Mouse (Mus musculus): ENCODE measurements around the gene Bace2. TPM values are rescaled to one million over a fixed set of nuclear protein-coding genes. Genes with fewer than 3 reads are reported as not detected.

The Bace2 gene
- polyA plus RNA-seq, 1 experiment from 2014 or later: 9.7 TPM

DNA sequence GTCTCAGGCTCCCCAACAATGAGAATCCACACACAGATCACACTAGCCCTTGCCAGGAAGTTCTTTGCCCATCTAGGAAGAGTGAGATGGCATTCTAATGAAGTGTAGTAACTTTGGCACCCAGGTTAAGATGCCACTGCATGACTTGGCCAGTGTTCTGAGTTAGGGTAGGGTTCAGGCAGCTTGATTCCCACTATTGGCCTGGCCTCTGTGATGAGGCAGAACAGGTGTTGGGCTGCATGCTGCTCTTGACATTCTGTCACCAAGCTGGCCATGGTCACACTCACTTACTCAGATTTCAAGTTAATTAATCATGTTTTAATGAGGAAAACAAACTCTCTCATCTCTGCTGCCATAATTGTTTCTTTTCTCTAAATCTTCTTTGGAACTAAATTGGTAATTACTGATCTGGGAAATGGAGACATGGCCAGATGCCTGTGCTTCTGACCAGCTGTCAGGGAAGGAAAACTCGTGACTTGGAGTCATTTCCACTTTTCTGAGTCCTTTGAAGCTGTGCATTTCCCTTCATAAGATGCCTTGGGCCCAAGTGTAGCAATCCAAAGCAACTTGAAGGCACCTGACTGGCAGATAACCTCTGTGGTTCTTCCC, 81.0 kb downstream of the Bace2 start:
- H3K4me1 ChIP-seq (replicated peaks; ENCODE audit: control insufficient read depth, insufficient read depth, low read length): no peaks in the 10 kb centered on the region
- H3K9ac ChIP-seq (ENCODE audit: low read length): no peak overlapping the region
- DNase-seq (ENCODE audit: low spot score) (no peak), ATAC-seq (replicated peaks; ENCODE audit: low FRiP score, low TSS enrichment, low read depth) (no peak)
- H3K36me3 ChIP-seq (ENCODE audit: control insufficient read depth, insufficient read depth, low read length): no peaks in the 10 kb centered on the region
- 50% methylated on average over 1 of the region's 1 CpGs for WGBS
- H3K4me3 ChIP-seq (ENCODE audit: low read depth, low read length): no peak overlapping the region
- no peak overlapping the region for H3K4me2 ChIP-seq (ENCODE audit: low read length)
- H3K9me3 ChIP-seq (ENCODE audit: control insufficient read depth, low read length): no peaks in the 10 kb centered on the region
- no peak overlapping the region for H3K27ac ChIP-seq (ENCODE audit: low read depth)
- H3K27me3 ChIP-seq (replicated peaks; ENCODE audit: control insufficient read depth, insufficient read depth, low read length): no peaks in the 10 kb centered on the region

DNA sequence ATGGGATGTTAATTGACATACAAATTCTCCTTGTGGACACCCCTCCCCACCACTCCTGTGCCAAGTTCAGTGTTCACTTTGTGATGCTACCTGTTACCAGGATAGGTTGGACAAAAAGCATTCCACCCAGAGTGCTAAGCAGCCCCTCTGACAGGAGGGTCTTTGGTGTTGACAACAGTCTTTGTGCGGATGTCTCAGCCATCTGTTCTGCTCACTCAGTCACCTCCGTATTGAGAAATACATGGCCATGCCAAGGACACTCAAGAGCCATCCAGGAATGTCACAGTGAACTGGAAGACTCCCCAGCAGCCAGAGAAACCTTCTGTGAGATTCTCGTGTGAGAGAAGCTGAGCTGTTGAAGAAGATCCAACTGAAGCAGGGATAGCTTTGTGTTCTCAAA, 81.6 kb downstream of the Bace2 start:
- no peaks in the 10 kb centered on the region for H3K36me3 ChIP-seq (ENCODE audit: control insufficient read depth, insufficient read depth, low read length)
- ATAC-seq (replicated peaks; ENCODE audit: low FRiP score, low TSS enrichment, low read depth) (no peak), DNase-seq (ENCODE audit: low spot score) (no peak)
- 82% methylated on average over 3 of the region's 3 CpGs for WGBS
- H3K4me1 ChIP-seq (replicated peaks; ENCODE audit: control insufficient read depth, insufficient read depth, low read length): no peaks in the 10 kb centered on the region
- H3K27me3 ChIP-seq (replicated peaks; ENCODE audit: control insufficient read depth, insufficient read depth, low read length): no peaks in the 10 kb centered on the region
- H3K4me2 ChIP-seq (ENCODE audit: low read length): no peak overlapping the region
- no peak overlapping the region for H3K4me3 ChIP-seq (ENCODE audit: low read depth, low read length)
- H3K9ac ChIP-seq (ENCODE audit: low read length): no peak overlapping the region
- no peak overlapping the region for H3K27ac ChIP-seq (ENCODE audit: low read depth)
- H3K9me3 ChIP-seq (ENCODE audit: control insufficient read depth, low read length): no peaks in the 10 kb centered on the region

DNA sequence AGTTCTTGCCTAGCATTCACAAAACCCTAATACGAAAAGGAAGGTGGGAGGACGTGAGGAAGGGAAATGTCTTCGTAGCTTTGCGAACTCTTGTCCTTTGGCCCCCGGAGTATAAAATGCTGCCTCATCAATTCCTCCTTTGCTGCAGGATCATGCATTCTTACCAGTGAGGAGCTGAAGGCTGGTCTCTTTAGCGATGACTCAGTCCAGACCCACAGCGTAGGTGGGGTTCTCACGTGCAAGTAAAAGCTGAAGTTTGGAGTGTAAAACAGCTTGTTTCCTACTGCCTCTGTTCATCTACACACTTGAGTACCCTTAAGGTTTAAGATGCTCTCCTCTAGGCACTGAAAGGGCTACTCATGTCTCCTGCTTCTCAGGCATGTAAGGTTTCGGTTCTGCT, 85.4 kb downstream of the Bace2 start:
- Histone ChIP-seq H3K4me1 (replicated peaks; ENCODE audit: control insufficient read depth, insufficient read depth, low read length) (no peaks in the 10 kb centered on the region), H3K9ac (ENCODE audit: low read length) (no peak overlapping the region), H3K36me3 (ENCODE audit: control insufficient read depth, insufficient read depth, low read length) (no peaks in the 10 kb centered on the region), H3K4me2 (ENCODE audit: low read length) (no peak overlapping the region), H3K27ac (ENCODE audit: low read depth) (no peak overlapping the region), H3K27me3 (replicated peaks; ENCODE audit: control insufficient read depth, insufficient read depth, low read length) (no peaks in the 10 kb centered on the region), H3K9me3 (ENCODE audit: control insufficient read depth, low read length) (no peaks in the 10 kb centered on the region), H3K4me3 (ENCODE audit: low read depth, low read length) (no peak overlapping the region)
- no peak for ATAC-seq (replicated peaks; ENCODE audit: low FRiP score, low TSS enrichment, low read depth)
- WGBS: 69% methylated on average over 9 of the region's 9 CpGs
- no peak for DNase-seq (ENCODE audit: low spot score)

DNA sequence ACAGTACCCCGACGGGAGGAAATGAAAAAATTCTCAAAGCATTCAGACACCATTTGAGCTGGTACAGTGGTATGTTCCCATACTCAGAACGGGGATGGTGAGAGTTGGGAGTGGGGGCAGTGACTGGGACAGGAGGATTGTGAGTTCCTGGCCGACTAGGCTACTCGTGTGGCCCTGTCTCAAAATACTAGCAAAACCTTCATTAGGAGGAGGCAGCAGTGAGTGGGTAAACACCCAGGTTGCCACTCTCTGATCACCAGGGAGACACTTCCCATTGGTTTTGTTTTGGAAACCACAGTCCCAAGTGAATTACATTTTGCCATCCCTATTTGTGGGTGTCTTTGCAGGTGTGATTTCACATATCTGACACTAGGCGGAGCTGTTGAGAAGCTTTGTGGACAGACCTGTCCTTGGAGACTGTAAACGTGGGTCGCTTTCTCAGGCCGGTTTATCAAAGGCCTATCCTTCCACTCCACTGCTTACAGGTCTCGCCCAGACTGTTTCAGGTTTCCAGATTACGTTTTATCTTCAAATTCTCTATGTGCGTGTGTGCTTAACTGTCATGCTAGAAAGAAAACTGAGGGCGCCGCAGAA, 87.2 kb downstream of the Bace2 start:
- Histone ChIP-seq H3K9ac (ENCODE audit: low read length) (no peak overlapping the region), H3K4me3 (ENCODE audit: low read depth, low read length) (no peak overlapping the region), H3K27me3 (replicated peaks; ENCODE audit: control insufficient read depth, insufficient read depth, low read length) (no peaks in the 10 kb centered on the region), H3K36me3 (ENCODE audit: control insufficient read depth, insufficient read depth, low read length) (no peaks in the 10 kb centered on the region), H3K9me3 (ENCODE audit: control insufficient read depth, low read length) (no peaks in the 10 kb centered on the region), H3K4me2 (ENCODE audit: low read length) (no peak overlapping the region), H3K27ac (ENCODE audit: low read depth) (no peak overlapping the region), H3K4me1 (replicated peaks; ENCODE audit: control insufficient read depth, insufficient read depth, low read length) (no peaks in the 10 kb centered on the region)
- ATAC-seq (replicated peaks; ENCODE audit: low FRiP score, low TSS enrichment, low read depth): peak; percentile 75; the same call in 1 of the 2 replicates
- DNase-seq (ENCODE audit: low spot score): peak; percentile 65
- 50% methylated on average over 14 of the region's 14 CpGs for WGBS

DNA sequence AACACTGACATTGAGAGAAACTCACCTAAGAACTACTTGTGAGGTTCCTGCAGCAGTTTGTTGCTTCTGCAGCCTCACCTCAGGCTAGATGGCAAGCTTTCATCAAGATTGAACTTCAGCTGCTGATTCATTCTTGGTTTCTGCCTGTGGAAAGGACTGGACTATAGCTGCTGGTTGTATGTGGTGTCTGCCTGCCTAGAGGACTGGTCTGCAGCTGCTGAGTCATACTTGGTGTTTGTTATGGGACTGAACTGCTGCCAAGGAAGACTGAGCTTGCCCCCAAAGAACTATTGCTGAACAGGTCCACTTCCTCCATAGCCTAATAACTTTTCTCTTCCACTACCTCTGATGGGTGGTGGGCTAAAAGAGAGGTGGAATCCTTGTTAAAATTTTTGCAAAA, 90.8 kb downstream of the Bace2 start:
- no peak overlapping the region for H3K4me2 ChIP-seq (ENCODE audit: low read length)
- no peaks in the 10 kb centered on the region for H3K9me3 ChIP-seq (ENCODE audit: control insufficient read depth, low read length)
- no peak overlapping the region for H3K27ac ChIP-seq (ENCODE audit: low read depth)
- H3K36me3 ChIP-seq (ENCODE audit: control insufficient read depth, insufficient read depth, low read length): no peaks in the 10 kb centered on the region
- no peak overlapping the region for H3K4me3 ChIP-seq (ENCODE audit: low read depth, low read length)
- H3K27me3 ChIP-seq (replicated peaks; ENCODE audit: control insufficient read depth, insufficient read depth, low read length): no peaks in the 10 kb centered on the region
- no peaks in the 10 kb centered on the region for H3K4me1 ChIP-seq (replicated peaks; ENCODE audit: control insufficient read depth, insufficient read depth, low read length)
- DNase-seq (ENCODE audit: low spot score) (no peak), ATAC-seq (replicated peaks; ENCODE audit: low FRiP score, low TSS enrichment, low read depth) (no peak)
- no peak overlapping the region for H3K9ac ChIP-seq (ENCODE audit: low read length)

DNA sequence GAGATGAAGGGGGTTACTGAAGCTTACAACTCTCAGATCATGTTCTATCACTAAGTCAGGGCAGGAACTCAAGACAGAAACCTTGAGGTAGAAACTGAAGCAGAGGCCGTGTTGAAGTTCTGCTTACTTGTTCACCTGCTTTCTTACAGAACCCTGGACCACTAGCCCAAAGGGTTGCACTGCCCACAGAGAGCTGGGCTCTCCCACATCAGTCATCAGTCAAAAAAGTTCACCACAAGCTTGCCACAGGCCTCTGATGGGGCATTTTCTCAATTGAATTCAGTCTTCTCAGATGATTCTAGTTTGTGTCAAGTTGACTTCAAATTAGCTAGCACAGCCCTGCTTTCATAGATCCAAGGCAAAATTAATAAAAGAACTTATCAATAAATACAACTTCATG, 103.3 kb downstream of the Bace2 start:
- Histone ChIP-seq H3K4me2 (ENCODE audit: low read length) (no peak overlapping the region), H3K27ac (ENCODE audit: low read depth) (no peak overlapping the region), H3K9me3 (ENCODE audit: control insufficient read depth, low read length) (no peaks in the 10 kb centered on the region), H3K4me1 (replicated peaks; ENCODE audit: control insufficient read depth, insufficient read depth, low read length) (no peaks in the 10 kb centered on the region), H3K4me3 (ENCODE audit: low read depth, low read length) (no peak overlapping the region), H3K9ac (ENCODE audit: low read length) (no peak overlapping the region), H3K27me3 (replicated peaks; ENCODE audit: control insufficient read depth, insufficient read depth, low read length) (no peaks in the 10 kb centered on the region), H3K36me3 (ENCODE audit: control insufficient read depth, insufficient read depth, low read length) (no peaks in the 10 kb centered on the region)
- ATAC-seq (replicated peaks; ENCODE audit: low FRiP score, low TSS enrichment, low read depth): no peak
- 73% methylated on average over 1 of the region's 1 CpGs for WGBS
- no peak for DNase-seq (ENCODE audit: low spot score)

DNA sequence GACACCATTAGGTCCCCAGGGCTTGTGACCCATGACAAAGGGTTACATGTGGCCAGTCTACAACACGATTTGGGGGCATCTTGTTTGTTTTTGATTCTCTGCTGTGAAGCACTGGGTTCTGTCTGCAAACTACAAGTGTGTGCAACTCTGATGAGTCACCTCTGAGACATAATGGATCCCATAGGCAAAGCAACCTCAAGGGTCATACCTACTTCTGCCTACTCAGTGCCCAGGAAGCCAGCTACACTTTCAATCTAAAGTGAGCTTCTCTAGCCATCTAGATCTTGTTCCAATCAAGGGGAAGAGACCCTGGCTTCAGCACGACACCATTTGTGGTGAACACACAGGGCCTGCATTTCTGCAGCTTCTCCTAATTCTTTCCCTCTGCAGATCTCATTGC, 104.7 kb downstream of the Bace2 start:
- H3K4me2 ChIP-seq (ENCODE audit: low read length): no peak overlapping the region
- H3K27ac ChIP-seq (ENCODE audit: low read depth): no peak overlapping the region
- WGBS: 75% methylated on average over 2 of the region's 2 CpGs
- no peaks in the 10 kb centered on the region for H3K9me3 ChIP-seq (ENCODE audit: control insufficient read depth, low read length)
- H3K9ac ChIP-seq (ENCODE audit: low read length): no peak overlapping the region
- no peaks in the 10 kb centered on the region for H3K4me1 ChIP-seq (replicated peaks; ENCODE audit: control insufficient read depth, insufficient read depth, low read length)
- DNase-seq (ENCODE audit: low spot score) (no peak), ATAC-seq (replicated peaks; ENCODE audit: low FRiP score, low TSS enrichment, low read depth) (no peak)
- H3K36me3 ChIP-seq (ENCODE audit: control insufficient read depth, insufficient read depth, low read length): no peaks in the 10 kb centered on the region
- H3K4me3 ChIP-seq (ENCODE audit: low read depth, low read length): no peak overlapping the region
- H3K27me3 ChIP-seq (replicated peaks; ENCODE audit: control insufficient read depth, insufficient read depth, low read length): no peaks in the 10 kb centered on the region

DNA sequence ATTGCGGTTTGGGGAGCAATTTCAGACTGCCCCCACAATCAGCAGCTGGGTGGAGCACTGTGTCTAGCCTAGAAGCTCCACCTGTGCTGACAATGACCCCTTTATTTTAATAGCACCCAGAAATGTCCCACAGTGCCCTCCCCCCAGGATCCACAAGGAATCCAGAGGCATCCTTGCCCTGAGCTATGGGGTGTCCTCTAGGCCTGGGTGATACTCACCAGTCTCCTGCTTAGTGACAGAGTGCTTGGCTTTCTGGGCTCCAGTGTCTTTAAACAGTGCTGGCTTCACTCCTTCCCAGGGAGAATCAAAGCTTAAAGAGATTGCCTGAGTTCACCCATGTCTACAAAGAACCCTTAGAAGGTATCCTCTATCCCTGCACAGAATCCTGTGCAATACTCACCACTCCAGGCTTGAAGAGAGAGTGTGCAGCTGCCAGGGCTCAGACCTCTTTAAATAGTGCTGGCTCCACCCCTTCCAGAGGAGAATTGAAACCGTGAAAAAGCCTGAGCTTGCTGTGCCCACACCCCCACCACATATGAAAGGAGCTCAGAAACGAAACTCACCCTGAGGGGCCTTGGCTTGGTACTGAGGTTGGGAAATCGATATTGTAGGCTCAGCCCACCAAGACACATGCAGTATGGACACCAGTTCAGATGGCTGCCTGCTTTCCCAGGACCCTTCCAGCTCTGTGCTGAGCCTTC, 106.1 kb downstream of the Bace2 start, which contains the start of gene Mx1:
Gene Mx1 (minus strand): TSS at position 427 of the 701 bp plus-strand sequence.
- Histone ChIP-seq H3K4me2 (ENCODE audit: low read length) (no peak within 1 kb of the TSS), H3K27ac (ENCODE audit: low read depth) (no peak within 1 kb of the TSS), H3K27me3 (replicated peaks; ENCODE audit: control insufficient read depth, insufficient read depth, low read length) (no peaks in the 10 kb centered on the region), H3K36me3 (ENCODE audit: control insufficient read depth, insufficient read depth, low read length) (no peaks in the 10 kb centered on the region), H3K4me3 (ENCODE audit: low read depth, low read length) (no peak within 1 kb of the TSS), H3K9me3 (ENCODE audit: control insufficient read depth, low read length) (no peaks in the 10 kb centered on the region), H3K9ac (ENCODE audit: low read length) (no peak within 1 kb of the TSS), H3K4me1 (replicated peaks; ENCODE audit: control insufficient read depth, insufficient read depth, low read length) (no peaks in the 10 kb centered on the region)
- 31% methylated on average over 4 of the region's 4 CpGs for WGBS
- ATAC-seq (replicated peaks; ENCODE audit: low FRiP score, low TSS enrichment, low read depth) (peak; percentile 50; the same call in 1 of the 2 replicates), DNase-seq (ENCODE audit: low spot score) (peak; percentile 57)

All from intestine, embryonic 14.5 days (tissue).